Mouse (Mus musculus) skeletal muscle tissue, adult 2 months (tissue): ENCODE measurements around the gene L3mbtl3.

Experiments
- DNase-seq: peaks from one replicate; pipeline ENCODE4 v3.0.0-alpha.2; 2012; ENCODE audit warnings: low read depth, low spot score

Gene L3mbtl3

GRCm38 (mm10) chr10:26337896-26338503, 37.8 kb downstream of the L3mbtl3 start:
- DNase-seq, result peak; percentile 25

DNA sequence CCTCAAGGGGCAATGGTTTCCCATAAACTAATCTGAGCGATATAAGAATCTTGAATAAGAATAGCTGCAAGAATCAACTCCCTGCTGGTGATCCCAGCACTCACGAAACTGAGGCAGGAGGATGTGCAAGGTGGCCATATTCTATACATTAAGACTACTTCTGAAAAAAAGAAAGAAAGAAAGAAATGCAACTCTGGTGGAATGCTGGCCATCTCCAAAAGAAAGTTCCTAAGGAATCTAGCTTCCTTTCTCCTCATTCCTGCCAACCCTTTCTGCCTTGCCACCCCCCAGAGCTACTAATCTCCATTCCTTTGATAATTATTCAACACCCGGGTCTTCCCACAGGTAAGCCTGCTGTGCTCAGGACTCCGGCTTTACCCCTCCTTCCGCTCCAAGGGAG, 41.8 kb downstream of the L3mbtl3 start:
- no peak for DNase-seq

DNA sequence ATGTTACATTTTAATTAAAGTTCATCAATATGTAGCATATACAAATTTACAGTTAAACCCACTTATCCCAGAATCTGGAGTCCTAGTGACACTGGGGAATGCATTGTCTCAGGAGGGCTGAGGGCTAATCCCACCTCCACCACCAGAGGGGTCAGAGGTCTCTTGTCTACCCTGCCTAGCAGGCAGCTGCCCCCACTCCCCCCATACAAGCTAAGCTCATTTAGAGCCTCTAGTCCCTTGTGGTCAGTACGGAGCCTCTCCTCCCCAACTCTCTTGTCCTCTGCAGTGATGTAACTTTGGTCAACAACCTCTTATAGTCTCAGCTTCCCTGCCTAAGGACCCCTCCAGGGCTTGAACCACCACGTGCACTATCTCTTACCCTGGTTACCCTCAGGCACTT, 43.0 kb downstream of the L3mbtl3 start:
- no peak for DNase-seq

GRCm38 (mm10) chr10:26328843-26329242, 46.9 kb downstream of the L3mbtl3 start:
- DNase-seq, result no peak

DNA sequence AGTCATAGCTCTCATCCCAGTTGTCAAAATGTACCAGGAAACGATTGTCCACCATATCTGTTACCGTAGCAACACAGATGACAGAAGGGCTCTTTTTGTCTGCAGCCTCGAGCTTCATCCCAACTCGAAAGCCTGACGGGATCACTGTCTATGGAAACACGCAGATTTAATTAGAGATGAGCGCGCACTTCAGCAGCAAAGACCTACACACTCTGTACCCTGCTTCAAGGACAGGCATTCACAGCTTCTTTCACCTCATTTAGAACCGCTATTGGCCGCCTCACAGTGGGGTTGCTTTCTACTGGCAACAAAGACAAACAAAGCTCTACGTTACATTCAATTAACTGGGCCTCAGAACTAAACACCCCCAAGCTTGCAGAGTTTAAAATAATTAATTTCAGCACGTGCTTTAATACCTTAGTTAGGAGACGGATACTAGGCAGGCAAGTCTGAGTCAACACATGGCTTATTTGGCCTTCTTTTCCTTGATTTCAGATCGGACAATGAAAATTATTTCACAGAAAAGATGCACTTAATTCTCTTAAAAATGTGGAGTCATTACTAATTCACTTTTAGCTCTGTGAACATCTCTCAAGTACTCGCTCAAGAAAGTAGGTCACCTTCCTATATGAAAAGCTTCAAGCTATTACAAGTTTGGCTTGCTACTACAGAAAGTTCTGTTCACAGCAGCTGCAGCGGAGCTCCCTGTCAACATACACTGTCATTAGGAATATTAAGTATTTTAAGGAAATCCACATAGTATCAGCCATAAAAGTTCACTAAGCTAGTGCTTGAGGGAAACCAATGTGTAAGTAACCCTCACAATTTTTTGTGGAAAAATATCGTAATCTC, 47.9 kb downstream of the L3mbtl3 start:
- no peak for DNase-seq

- DNase-seq, result no peak
These were observed 48.5 kb downstream of the L3mbtl3 start for GRCm38 (mm10) chr10:26327291-26327690.

DNA sequence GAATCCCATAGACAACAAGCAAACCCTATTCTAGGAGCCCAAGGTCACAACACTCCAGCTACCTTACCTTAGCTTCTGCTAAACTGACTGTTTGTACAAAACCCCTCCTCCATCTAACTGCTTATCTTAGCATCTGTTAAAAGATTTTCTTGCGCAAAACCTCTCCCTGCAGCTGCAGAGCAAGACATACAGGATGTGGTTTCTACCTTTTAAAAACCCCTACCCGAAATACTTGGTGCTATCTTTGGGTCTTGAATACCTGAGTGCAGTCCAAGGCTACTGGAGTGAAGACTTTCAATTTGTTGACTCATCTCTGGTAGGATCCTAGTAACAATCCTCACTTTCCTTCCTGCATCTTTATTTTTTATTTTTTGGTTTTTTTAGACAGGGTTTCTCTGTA, 50.5 kb downstream of the L3mbtl3 start:
- no peak for DNase-seq

GRCm38 (mm10) chr10:26322344-26323051, 53.3 kb downstream of the L3mbtl3 start:
- no peak for DNase-seq

GRCm38 (mm10) chr10:26320679-26321078, 55.1 kb downstream of the L3mbtl3 start:
- DNase-seq, result no peak

- DNase-seq, result no peak
These were observed 61.4 kb downstream of the L3mbtl3 start for GRCm38 (mm10) chr10:26314327-26314726.

- DNase-seq, result no peak
These were observed 72.3 kb downstream of the L3mbtl3 start for GRCm38 (mm10) chr10:26303485-26303884.

DNA sequence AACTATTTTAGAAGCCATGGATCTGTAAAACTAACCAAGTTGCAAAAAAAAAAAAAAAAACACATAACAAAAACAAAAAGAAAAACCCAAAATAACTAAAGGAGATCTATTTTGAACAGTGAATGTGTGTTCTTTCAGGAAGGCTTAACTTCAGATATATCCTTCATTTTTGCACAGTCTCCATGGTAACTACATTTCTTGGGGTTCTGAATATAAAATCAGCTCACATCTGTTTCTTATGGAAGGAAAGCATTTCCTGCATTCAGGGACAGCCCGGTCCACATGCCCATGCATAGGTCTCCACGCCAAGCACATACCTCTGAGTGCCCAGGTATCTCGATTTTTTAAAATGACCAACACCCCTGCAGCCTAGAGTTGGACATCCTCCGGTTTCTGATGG, 73.4 kb downstream of the L3mbtl3 start:
- DNase-seq, result no peak

DNA sequence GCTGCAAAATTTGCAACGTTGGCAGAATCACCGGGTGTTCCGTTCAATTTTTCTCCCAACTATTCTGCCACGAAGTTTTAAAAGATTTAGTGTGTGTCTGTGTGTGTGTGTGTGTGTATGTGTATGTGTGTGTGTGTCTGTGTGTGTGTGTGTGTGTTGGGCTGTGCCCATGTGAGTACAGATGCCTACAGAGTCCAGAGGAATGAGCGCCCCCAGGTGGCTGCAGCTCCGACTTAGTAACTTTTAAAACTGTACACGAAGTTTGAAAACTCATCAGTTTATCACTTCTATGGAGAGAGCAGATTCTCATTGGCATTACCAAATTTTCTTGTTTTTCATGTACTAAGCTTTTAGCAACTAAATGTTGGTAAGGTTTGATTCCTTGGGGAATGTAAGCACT, 78.1 kb downstream of the L3mbtl3 start:
- DNase-seq, result no peak

DNA sequence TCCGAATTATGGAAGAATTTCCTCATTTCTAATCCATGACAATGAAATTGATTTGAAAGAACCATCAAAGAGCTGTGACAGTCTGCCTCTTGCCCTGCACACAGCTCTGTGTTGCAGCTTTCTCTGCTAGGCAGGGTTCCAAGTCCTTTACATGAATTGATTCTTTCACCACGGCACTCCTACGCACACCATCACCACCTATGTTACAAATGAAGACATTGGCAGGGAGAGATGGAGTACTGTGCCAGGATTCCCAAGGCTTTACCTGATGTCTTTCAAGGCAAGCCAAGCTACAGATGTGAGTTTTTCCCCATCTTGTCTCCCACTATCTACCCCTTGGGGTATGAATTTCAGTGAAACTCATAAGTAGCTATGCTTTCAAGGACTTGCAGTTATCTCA, 78.6 kb downstream of the L3mbtl3 start:
- DNase-seq, result no peak

- DNase-seq, result no peak
These were observed 88.6 kb downstream of the L3mbtl3 start for GRCm38 (mm10) chr10:26287136-26287535.

DNA sequence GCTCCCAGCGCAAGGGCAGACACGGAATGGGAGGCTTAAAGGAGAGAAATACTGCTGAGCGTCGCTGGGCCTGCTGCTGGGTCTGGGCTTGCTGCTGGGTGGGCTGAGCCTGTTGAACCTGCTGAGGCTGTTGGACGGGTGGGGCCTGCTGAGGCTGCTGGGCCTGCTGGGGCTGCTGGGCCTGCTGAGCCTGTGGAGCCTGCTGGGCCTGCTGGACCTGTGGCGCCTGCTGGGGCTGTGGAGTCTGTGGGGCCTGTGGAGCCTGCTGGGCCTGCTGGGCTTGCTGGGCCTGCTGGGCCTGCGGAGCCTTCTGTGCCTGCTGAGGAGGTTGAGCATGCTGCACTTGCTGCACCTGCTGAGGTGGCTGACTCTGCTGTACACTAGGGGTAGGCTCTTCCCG, 95.8 kb downstream of the L3mbtl3 start:
- no peak for DNase-seq

- no peak for DNase-seq
These were observed 100.4 kb downstream of the L3mbtl3 start for GRCm38 (mm10) chr10:26275414-26275813.

- no peak for DNase-seq
These were observed 111.9 kb downstream of the L3mbtl3 start for GRCm38 (mm10) chr10:26263744-26264459.

GRCm38 (mm10) chr10:26259908-26260307, 115.9 kb downstream of the L3mbtl3 start:
- no peak for DNase-seq

GRCm38 (mm10) chr10:26249426-26250165, 126.2 kb downstream of the L3mbtl3 start:
- DNase-seq, result no peak

- DNase-seq, result no peak
These were observed 131.3 kb downstream of the L3mbtl3 start for GRCm38 (mm10) chr10:26244466-26244865.
